Mouse (Mus musculus) right cerebral cortex, postnatal 25 days (tissue): Measurements from ENCODE around the gene Fam114a2.

Experiments used
- DNase-seq: peaks from one replicate; pipeline ENCODE4 v3.0.0; 2022

The Fam114a2 gene

GRCm38 (mm10) chr11:57518751-57519148 lies 333 bp upstream of the Fam114a2 start:
- no peak for DNase-seq

- DNase-seq, result no peak
These were observed 1.4 kb downstream of the Fam114a2 start for GRCm38 (mm10) chr11:57516946-57517441.

DNA sequence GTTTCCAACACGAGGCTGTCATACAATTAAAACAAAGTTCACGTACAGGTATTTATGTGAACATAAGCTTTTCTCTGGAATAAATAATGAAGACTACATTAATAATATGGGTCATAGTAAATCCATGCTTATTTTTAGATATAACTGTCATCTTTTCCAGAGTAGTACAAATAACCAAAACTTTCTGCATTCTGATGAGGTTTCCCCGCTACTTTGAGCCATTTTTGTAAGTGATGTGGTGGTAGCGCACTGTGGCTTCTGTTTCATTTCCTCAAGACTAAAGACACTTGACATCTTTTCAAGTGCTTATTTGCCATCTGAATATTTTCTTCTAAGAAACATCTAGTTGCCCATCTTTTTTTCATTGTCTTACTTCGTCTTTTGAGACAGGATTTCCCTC lies 3.2 kb downstream of the Fam114a2 start:
- no peak for DNase-seq

DNA sequence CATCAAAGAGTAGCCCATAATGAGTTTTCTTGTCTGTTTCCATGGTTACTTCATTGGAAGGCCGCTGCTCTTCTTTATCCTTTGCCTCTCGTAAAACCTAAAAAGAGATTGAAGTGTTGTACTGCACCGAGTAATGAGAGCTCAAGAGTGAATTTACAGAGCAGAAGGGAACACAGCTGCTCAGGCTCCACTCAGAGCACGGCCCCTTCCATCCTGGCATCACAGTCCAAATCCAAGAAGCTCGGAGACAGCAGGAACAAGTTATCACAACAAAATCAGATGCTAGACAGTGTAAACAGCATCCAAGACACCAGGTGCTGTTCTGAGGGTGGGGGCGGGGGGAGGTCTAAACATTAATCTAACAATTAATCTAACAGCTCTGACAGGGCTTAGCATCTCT lies 11.5 kb downstream of the Fam114a2 start:
- DNase-seq, result no peak

- DNase-seq, result no peak
These were observed 15.3 kb downstream of the Fam114a2 start for GRCm38 (mm10) chr11:57503155-57503554.

GRCm38 (mm10) chr11:57498215-57498614 lies 20.2 kb downstream of the Fam114a2 start:
- no peak for DNase-seq

DNA sequence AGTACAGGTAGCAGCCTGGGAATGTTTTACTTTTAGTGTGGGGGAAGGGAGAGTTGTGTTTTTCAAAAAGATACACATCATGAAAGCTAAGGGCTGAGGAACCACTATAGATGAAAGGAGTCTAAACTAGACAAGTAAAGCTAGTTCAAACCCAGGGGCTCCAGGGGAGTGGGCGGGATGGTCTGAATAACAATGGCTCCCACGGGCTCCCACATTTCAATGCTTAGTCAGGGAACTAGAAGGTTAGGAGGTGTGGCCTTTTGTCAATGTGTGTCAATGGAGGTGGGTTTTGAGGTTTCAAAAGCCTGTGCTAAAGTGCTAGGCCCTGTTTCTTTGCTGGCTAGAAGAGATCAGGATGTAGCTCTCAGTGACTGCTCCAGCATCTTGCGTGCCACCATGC lies 20.7 kb downstream of the Fam114a2 start:
- DNase-seq, result no peak

DNA sequence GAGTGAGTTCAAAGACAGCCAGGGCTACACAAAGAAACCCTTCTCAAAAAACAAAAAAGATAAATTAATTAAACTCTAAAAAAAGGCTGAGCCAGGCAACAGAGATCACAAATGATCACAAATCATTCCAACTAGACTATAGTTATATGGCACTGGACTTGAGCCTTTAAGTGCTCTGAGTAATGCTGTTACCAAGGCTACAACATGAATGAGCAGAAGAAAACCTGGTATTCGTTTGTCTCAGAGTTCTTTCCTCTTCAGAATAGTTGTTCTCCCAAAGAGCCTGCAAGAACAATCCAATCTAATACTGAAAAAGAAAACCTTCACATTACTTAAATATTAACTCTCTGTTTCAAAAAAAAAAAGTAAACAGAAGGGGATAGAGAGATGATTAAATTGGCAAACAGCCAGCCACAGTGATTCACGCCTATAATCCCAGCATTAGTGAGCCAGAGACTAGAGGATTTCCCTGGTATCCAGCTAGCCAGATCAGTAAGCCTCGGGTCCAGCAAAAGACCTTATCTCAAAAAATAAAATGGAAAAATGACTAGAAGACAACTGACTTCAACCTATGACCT lies 21.9 kb downstream of the Fam114a2 start:
- no peak for DNase-seq

GRCm38 (mm10) chr11:57488436-57488835 lies 30.0 kb downstream of the Fam114a2 start:
- DNase-seq, result no peak

DNA sequence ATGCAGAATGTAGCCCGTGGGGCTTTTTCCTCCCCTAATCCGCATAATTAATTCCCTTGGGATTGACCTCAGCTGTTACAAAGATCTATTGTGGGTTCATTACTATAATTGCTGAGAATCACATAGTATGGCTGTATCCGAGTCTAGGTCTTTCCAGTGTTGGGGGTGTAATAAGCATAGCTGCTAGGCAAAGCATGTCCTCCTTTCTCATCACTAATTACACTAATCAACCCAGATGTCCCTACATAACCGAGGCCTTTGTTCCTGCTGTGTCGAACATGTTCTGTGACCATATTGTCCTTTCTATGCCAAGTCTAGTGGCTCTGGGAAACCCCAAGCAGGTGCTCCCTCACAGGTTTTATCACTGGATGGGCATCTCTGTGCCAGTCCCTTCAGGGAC lies 40.3 kb downstream of the Fam114a2 start:
- no peak for DNase-seq

DNA sequence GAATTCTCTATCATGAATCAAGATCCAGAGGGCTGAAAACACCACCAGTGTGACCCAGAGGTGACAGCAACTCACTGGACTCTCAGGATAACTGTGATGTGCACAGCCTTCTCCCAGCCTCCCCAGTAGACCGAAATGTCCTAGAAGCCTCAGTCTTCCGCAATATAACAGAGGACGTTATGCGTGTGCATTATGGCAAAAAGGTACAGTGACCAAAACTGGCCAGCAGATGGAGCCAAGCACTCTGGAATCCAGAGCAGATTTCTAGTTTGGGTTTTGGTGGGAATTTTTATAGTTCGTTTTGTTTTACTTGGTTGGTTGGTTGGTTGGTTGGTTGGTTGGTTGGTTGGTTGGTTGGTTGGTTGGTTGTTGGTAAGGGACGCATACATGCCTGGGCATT lies 43.3 kb downstream of the Fam114a2 start:
- DNase-seq, result peak; percentile 30

DNA sequence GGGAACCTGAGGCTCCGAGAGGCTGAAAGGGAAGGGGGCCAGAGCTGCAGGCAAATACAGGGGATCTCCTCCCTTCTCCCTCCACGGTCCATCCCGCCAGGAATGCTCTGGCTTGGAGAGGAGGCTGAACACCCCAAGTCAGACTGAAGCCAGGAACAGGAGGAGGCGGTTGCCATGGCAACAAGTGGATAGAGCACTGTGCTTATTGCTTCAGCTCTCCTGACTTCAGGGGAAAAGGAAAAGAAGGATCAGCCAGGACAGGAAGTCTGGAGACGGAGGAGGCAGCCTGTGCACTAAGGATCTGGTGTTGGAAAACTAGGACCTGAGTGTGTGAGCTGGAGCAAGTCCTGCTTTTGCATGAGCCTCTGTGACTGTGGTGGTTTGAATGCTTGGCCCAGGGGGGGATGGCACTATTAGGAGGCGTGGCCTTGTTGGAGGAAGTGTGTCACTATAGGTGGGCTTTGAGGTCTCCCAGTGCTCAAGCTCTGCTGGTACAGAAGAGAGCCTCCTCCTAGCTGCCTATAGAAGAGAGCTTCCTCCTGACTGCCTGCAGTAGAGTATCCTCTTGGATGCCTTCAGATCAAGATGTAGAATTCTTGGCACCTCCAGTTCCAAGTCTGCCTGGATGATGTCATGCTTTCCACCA lies 44.0 kb downstream of the Fam114a2 start:
- DNase-seq, result peak; percentile 29

- DNase-seq, result no peak
These were observed 47.4 kb downstream of the Fam114a2 start for GRCm38 (mm10) chr11:57470979-57471378.

- no peak for DNase-seq
These were observed 48.4 kb downstream of the Fam114a2 start for GRCm38 (mm10) chr11:57470056-57470455.

DNA sequence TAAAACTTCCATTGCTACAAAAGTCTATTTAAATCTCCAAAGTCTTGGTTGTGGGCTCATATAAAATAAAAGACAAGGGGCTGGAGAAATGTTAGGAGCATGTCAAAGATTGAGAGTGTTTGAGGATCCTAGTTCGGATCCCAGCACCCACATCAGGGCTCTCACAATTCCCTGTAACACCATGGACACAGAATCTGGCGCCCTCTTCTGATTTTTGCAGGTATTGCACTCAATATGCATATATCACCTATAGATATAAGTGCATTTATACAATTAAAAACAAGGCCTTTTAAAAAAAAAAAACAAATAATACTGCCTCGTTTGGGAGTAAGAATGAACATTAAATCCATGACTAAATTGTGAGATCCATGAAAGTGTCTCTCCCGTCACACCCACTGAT lies 49.7 kb downstream of the Fam114a2 start:
- DNase-seq, result no peak

- peak; percentile 62 for DNase-seq
These were observed 51.0 kb downstream of the Fam114a2 start for GRCm38 (mm10) chr11:57467159-57468110.

DNA sequence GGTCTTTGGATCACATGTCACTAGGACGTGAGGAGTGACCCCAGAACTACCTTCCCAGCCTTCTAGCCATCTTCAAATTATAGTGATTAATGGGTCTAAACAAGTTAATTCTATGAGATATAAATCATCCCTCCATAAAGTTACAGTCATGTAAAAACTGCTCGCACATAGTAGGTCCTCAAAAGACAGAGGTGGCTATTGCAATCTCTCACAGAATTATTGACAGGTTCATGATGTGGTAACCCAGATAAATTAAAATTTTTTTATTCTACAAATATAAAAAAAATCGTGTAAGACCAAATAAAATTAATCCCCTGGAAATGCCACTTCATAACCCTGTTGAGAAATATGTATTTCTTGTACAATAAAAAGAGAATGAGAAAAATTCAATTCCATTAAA lies 52.6 kb downstream of the Fam114a2 start:
- no peak for DNase-seq

- DNase-seq, result no peak
These were observed 53.4 kb downstream of the Fam114a2 start for GRCm38 (mm10) chr11:57465025-57465424.

- peak; percentile 28 for DNase-seq
These were observed 58.7 kb downstream of the Fam114a2 start for GRCm38 (mm10) chr11:57459759-57460158.

DNA sequence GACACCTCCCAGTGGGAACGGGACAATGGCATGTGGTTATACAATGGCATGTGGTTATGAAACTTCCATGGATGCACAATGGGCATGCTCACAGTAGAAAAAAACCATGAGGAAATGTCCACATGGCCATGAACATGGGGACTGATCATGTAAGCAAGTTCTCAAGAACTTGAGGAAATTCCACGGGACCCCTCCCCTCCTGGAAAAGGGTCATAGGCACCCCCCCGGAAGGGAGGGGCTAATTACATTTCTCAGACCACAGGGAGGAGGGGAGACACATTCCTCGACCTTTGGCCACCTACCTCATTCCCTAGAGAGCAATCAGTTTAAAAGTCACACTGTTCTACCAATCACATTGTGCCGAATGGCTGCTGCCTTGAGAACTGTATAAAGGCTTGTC lies 64.0 kb downstream of the Fam114a2 start:
- no peak for DNase-seq

DNA sequence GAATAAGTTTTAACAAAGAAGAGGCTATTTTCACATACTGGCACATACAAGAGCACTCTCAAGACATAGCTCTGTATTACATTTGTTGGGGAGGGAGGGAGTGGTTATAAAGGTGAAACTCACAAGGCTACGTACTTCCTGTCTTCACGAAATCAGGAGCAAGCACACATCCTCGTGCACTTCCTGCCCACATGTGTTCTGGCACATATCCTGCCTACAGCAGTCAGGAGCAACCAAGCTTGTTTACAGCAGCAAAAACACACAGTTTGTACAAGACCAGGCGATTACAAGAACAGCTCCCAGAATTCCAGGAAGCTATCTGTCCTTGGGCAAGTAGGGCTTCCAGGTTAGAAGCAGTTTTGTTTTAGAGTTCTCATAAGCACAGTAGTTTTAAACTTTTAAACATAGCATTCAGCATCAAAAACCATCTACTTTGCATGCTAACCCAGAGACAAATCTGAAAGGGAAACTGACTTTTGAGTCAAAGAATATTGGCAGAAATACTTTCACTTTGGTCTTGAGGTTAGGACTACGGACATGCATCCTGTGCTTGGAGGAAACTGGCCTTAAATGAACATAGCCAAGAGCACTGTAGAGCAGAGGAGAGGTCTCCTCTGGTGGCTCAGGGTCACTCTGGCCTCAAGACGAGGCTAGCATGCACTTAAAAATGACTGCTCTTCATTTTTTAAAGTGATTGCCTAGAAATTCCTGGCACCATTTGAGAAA lies 73.0 kb downstream of the Fam114a2 start:
- DNase-seq, result no peak

DNA sequence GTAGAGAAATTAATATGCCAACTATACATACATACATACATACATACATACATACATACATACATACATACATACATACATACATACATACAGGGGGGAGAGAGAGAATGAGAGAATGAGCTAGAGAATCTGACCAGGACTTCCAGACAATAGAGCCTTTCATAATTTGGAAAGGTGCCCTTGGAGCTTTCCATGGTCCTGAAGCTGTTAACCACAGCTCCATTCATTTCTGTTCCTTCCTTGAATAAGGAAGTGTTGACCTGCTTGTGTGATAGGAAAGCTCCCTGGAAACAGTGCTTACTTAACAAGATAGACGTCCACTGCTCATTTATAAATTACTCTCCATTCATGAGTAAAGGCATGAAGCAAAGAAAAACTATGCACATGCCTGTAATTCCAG lies 84.3 kb downstream of the Fam114a2 start:
- no peak for DNase-seq
